Mouse (Mus musculus) megakaryocyte, adult 5-6 weeks (primary cell): ENCODE results near the gene Olfr1368. TPM values are rescaled to one million over a fixed set of nuclear protein-coding genes. Genes with fewer than 3 reads are reported as not detected.

ENCODE experiments used
- total RNA-seq, 2 experiments: library from RNA; stranded (forward) in 1 of 2; stranded (reverse) in 1 of 2; fragments of 153-499, 151-499 nt in 1 of 2; fragments of 221-1000, 200-1000 nt in 1 of 2; gene quantifications; 2 replicates each; pipeline versions ENCODE4 v1.2.3 to v1.2.4; 2015 to 2017

The Olfr1368 gene
- total RNA-seq, 2 experiments from 2014 or later: not detected

Other genes with a start within 250 kb of the Olfr1368 start
- not detected in 2 replicates for gene Olfr1370, start 70.9 kb downstream of the Olfr1368 start, total RNA-seq (2015)
- gene Olfr1370, start 70.9 kb downstream of the Olfr1368 start, total RNA-seq (2017): not detected in 2 replicates
- not detected in 2 replicates for gene Olfr1369-ps1, start 34.4 kb downstream of the Olfr1368 start, total RNA-seq (2015)
- gene Olfr1369-ps1, start 34.4 kb downstream of the Olfr1368 start, total RNA-seq (2017): 0.04 TPM in 1 of 2 replicates, not detected in the other
- gene Olfr263, start 16.2 kb downstream of the Olfr1368 start, total RNA-seq (2015): not detected in 2 replicates
- gene Olfr263, start 16.2 kb downstream of the Olfr1368 start, total RNA-seq (2017): not detected in 2 replicates
- 47.7 and 50.6 TPM in 2 replicates for gene Trim27, start 33.6 kb upstream of the Olfr1368 start, total RNA-seq (2015)
- gene Trim27, start 33.6 kb upstream of the Olfr1368 start, total RNA-seq (2017): 79.9 and 84.0 TPM in 2 replicates
- not detected in 2 replicates for gene Gpx5, start 146.9 kb upstream of the Olfr1368 start, total RNA-seq (2015)
- not detected in 2 replicates for gene Gpx5, start 146.9 kb upstream of the Olfr1368 start, total RNA-seq (2017)
- not detected in 2 replicates for gene Gpx6, start 166.3 kb upstream of the Olfr1368 start, total RNA-seq (2015)
- not detected in 2 replicates for gene Gpx6, start 166.3 kb upstream of the Olfr1368 start, total RNA-seq (2017)
- not detected in 2 replicates for gene Olfr1367, start 201.0 kb upstream of the Olfr1368 start, total RNA-seq (2015)
- not detected in 2 replicates for gene Olfr1367, start 201.0 kb upstream of the Olfr1368 start, total RNA-seq (2017)
- 4.4 and 4.7 TPM in 2 replicates for gene Zscan12, start 217.0 kb upstream of the Olfr1368 start, total RNA-seq (2015)
- 5.6 and 8.3 TPM in 2 replicates for gene Zscan12, start 217.0 kb upstream of the Olfr1368 start, total RNA-seq (2017)